Mouse (Mus musculus): ENCODE measurements at regions not wholly inside any gene's neighbourhood (a gene's known extent, or its start where the extent isn't known, plus 50 kb on each side); places are given as distances from the start of the nearest gene placed in this dataset.

DNA sequence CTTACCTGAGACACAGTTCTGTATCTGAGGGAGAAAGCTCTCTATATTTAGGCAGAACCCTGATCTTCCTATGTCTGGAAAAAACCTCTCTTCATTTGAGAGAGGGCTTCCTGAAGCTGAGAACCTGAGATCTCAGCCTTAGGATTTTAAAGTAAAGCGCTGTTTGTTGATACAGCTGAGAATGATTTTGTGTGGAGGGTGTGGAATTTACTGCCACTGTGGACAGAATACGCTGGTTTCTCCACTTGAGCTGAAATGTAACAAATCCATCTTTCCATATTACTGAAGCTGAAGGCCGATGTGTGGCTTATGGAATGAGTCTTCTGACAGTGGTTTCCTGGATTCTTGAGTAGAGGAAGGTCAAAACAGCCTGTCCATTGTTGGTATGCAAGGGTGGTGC lies 225.2 kb upstream of the Thbs1 start:
- no peak for DNase-seq
- Histone ChIP-seq H3K27me3 (replicated peaks; ENCODE audit: control insufficient read depth, insufficient read depth, low read length) (no peaks in the 10 kb centered on the region), H3K4me3 (ENCODE audit: insufficient read depth, low read depth, low read length) (no peak overlapping the region), H3K4me1 (ENCODE audit: control insufficient read depth, insufficient read depth, low read length) (no peaks in the 10 kb centered on the region), H3K36me3 (ENCODE audit: control insufficient read depth, insufficient read depth, low read length) (no peaks in the 10 kb centered on the region), H3K27ac (ENCODE audit: insufficient read depth, low read depth, low read length) (no peak overlapping the region)
- TF ChIP-seq CTCF (conservative IDR thresholded peaks at IDR 0.05; ENCODE audit: insufficient read depth, insufficient read length, low read depth, low read length): no peak
- WGBS: 75% methylated on average over 3 of the region's 3 CpGs

- DNase-seq: no peak
- H3K36me3 ChIP-seq (ENCODE audit: control insufficient read depth, insufficient read depth, low read length): no peaks in the 10 kb centered on the region
- H3K4me1 ChIP-seq (ENCODE audit: control insufficient read depth, insufficient read depth, low read length): no peaks in the 10 kb centered on the region
- no peak for TF ChIP-seq POLR2A (IDR thresholded peaks at IDR 0.05; ENCODE audit: low read depth, low read length)
- TF ChIP-seq CTCF (conservative IDR thresholded peaks at IDR 0.05; ENCODE audit: insufficient read depth, insufficient read length, low read depth, low read length): no peak
- no peak overlapping the region for H3K27ac ChIP-seq (ENCODE audit: insufficient read depth, low read depth, low read length)
- H3K4me3 ChIP-seq (ENCODE audit: insufficient read depth, low read depth, low read length): no peak overlapping the region
- no peaks in the 10 kb centered on the region for H3K27me3 ChIP-seq (replicated peaks; ENCODE audit: control insufficient read depth, insufficient read depth, low read length)
- 88% methylated on average over 2 of the region's 2 CpGs for WGBS
Measured at GRCm38 (mm10) chr2:117901311-117901710, 210.4 kb upstream of the Thbs1 start.

- Histone ChIP-seq H3K27me3 (replicated peaks; ENCODE audit: control insufficient read depth, insufficient read depth, low read length) (no peaks in the 10 kb centered on the region), H3K36me3 (ENCODE audit: control insufficient read depth, insufficient read depth, low read length) (no peaks in the 10 kb centered on the region), H3K27ac (ENCODE audit: insufficient read depth, low read depth, low read length) (no peak overlapping the region), H3K4me1 (ENCODE audit: control insufficient read depth, insufficient read depth, low read length) (no peaks in the 10 kb centered on the region), H3K4me3 (ENCODE audit: insufficient read depth, low read depth, low read length) (no peak overlapping the region)
- DNase-seq: no peak
- WGBS: 70% methylated on average over 5 of the region's 5 CpGs
- TF ChIP-seq POLR2A (IDR thresholded peaks at IDR 0.05; ENCODE audit: low read depth, low read length): no peak
- TF ChIP-seq CTCF (conservative IDR thresholded peaks at IDR 0.05; ENCODE audit: insufficient read depth, insufficient read length, low read depth, low read length): no peak
Measured at GRCm38 (mm10) chr2:117902837-117903236, 208.8 kb upstream of the Thbs1 start.

GRCm38 (mm10) chr2:117903705-117904104 lies 208.0 kb upstream of the Thbs1 start:
- WGBS: 74% methylated on average over 2 of the region's 2 CpGs
- Histone ChIP-seq H3K27ac (ENCODE audit: insufficient read depth, low read depth, low read length) (no peak overlapping the region), H3K36me3 (ENCODE audit: control insufficient read depth, insufficient read depth, low read length) (no peaks in the 10 kb centered on the region), H3K4me1 (ENCODE audit: control insufficient read depth, insufficient read depth, low read length) (no peaks in the 10 kb centered on the region), H3K27me3 (replicated peaks; ENCODE audit: control insufficient read depth, insufficient read depth, low read length) (no peaks in the 10 kb centered on the region), H3K4me3 (ENCODE audit: insufficient read depth, low read depth, low read length) (no peak overlapping the region)
- TF ChIP-seq CTCF (conservative IDR thresholded peaks at IDR 0.05; ENCODE audit: insufficient read depth, insufficient read length, low read depth, low read length) (no peak), POLR2A (IDR thresholded peaks at IDR 0.05; ENCODE audit: low read depth, low read length) (no peak)
- no peak for DNase-seq

DNA sequence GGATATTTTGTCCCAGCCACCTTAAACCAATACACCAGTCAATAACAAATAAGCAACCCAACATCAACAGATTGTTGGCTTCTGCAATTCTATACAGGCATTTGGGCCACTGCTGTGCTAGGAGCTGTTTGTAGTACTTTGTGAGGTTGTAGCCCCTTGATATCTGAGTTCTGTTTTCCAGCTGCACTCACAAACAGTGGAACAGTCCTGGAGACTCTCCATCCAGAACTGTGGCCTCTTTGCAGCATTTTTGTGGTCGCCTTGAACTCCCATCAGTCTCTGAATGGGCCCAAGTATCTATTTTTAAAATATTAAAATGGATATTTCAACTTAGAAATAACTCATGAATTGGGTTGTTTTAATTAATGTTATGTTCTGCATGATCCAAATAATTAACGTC lies 205.2 kb upstream of the Thbs1 start:
- 91% methylated on average over 2 of the region's 2 CpGs for WGBS
- Histone ChIP-seq H3K27ac (ENCODE audit: insufficient read depth, low read depth, low read length) (no peak overlapping the region), H3K4me1 (ENCODE audit: control insufficient read depth, insufficient read depth, low read length) (no peaks in the 10 kb centered on the region), H3K4me3 (ENCODE audit: insufficient read depth, low read depth, low read length) (no peak overlapping the region), H3K36me3 (ENCODE audit: control insufficient read depth, insufficient read depth, low read length) (no peaks in the 10 kb centered on the region), H3K27me3 (replicated peaks; ENCODE audit: control insufficient read depth, insufficient read depth, low read length) (no peaks in the 10 kb centered on the region)
- TF ChIP-seq CTCF (conservative IDR thresholded peaks at IDR 0.05; ENCODE audit: insufficient read depth, insufficient read length, low read depth, low read length): no peak
- DNase-seq: no peak

GRCm38 (mm10) chr2:117910781-117911180 lies 200.9 kb upstream of the Thbs1 start:
- no peaks in the 10 kb centered on the region for H3K36me3 ChIP-seq (ENCODE audit: control insufficient read depth, insufficient read depth, low read length)
- H3K4me1 ChIP-seq (ENCODE audit: control insufficient read depth, insufficient read depth, low read length): no peaks in the 10 kb centered on the region
- DNase-seq: no peak
- no peak overlapping the region for H3K27ac ChIP-seq (ENCODE audit: insufficient read depth, low read depth, low read length)
- H3K27me3 ChIP-seq (replicated peaks; ENCODE audit: control insufficient read depth, insufficient read depth, low read length): no peaks in the 10 kb centered on the region
- no peak overlapping the region for H3K4me3 ChIP-seq (ENCODE audit: insufficient read depth, low read depth, low read length)
- TF ChIP-seq CTCF (conservative IDR thresholded peaks at IDR 0.05; ENCODE audit: insufficient read depth, insufficient read length, low read depth, low read length): no peak
- WGBS: 60% methylated on average over 1 of the region's 1 CpGs

DNA sequence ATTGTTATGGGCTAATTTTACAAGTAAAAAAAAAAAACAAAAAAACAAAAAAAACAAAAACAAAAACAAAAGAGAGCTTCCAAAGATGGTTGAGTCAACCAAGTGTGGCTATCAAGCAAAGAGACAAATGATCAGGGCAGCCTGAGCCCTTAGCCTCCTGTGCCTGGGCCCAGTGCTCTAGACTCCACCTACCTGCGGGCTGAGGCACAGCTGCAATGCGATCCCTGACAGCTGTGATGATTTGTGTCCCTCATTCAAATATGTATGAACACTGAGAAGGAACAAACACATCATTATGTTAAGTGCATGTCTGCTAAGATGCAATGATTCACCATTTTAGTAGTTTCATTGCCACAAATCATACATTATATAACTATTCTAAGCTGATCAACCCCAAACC lies 199.0 kb upstream of the Thbs1 start:
- H3K27ac ChIP-seq (ENCODE audit: insufficient read depth, low read depth, low read length): no peak overlapping the region
- 68% methylated on average over 2 of the region's 2 CpGs for WGBS
- TF ChIP-seq CTCF (conservative IDR thresholded peaks at IDR 0.05; ENCODE audit: insufficient read depth, insufficient read length, low read depth, low read length) (peak; percentile 19; the same call in 1 of the 2 replicates), POLR2A (IDR thresholded peaks at IDR 0.05; ENCODE audit: low read depth, low read length) (no peak)

DNA sequence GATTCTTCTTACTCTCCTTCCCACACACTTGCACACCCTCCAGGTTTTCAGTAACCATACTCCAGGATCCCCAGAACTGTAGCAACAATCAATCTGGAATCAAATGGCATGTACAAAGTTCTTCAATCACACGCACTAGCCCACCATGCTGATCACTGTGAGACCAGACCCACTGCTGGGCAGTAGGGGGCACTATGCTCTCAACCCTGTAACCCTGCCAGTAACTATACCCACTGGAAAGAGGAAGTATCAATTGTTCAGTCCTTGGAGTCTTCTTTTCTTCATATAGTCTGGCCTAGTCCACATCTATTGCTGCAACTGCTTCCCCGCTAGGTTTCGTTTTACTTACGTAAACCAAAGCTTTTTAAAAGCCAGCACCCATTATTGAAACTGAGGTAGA lies 197.8 kb upstream of the Thbs1 start:
- DNase-seq: no peak
- Histone ChIP-seq H3K27ac (ENCODE audit: insufficient read depth, low read depth, low read length) (no peak overlapping the region), H3K4me1 (ENCODE audit: control insufficient read depth, insufficient read depth, low read length) (no peaks in the 10 kb centered on the region), H3K36me3 (ENCODE audit: control insufficient read depth, insufficient read depth, low read length) (no peaks in the 10 kb centered on the region), H3K27me3 (replicated peaks; ENCODE audit: control insufficient read depth, insufficient read depth, low read length) (no peaks in the 10 kb centered on the region), H3K4me3 (ENCODE audit: insufficient read depth, low read depth, low read length) (no peak overlapping the region)
- 91% methylated on average over 4 of the region's 4 CpGs for WGBS
- TF ChIP-seq CTCF (conservative IDR thresholded peaks at IDR 0.05; ENCODE audit: insufficient read depth, insufficient read length, low read depth, low read length) (no peak), POLR2A (IDR thresholded peaks at IDR 0.05; ENCODE audit: low read depth, low read length) (no peak)

More for the DNA sequence above, 199.0 kb upstream of the Thbs1 start:
- no peaks in the 10 kb centered on the region for H3K27me3 ChIP-seq (replicated peaks; ENCODE audit: control insufficient read depth, insufficient read depth, low read length)
- no peaks in the 10 kb centered on the region for H3K4me1 ChIP-seq (ENCODE audit: control insufficient read depth, insufficient read depth, low read length)
- no peaks in the 10 kb centered on the region for H3K36me3 ChIP-seq (ENCODE audit: control insufficient read depth, insufficient read depth, low read length)
- no peak for DNase-seq
- no peak overlapping the region for H3K4me3 ChIP-seq (ENCODE audit: insufficient read depth, low read depth, low read length)

Measured in kidney, adult 2 months (tissue).